20 mouse cellular contexts compared by ENCODE assay signal in the genomic region with DNA sequence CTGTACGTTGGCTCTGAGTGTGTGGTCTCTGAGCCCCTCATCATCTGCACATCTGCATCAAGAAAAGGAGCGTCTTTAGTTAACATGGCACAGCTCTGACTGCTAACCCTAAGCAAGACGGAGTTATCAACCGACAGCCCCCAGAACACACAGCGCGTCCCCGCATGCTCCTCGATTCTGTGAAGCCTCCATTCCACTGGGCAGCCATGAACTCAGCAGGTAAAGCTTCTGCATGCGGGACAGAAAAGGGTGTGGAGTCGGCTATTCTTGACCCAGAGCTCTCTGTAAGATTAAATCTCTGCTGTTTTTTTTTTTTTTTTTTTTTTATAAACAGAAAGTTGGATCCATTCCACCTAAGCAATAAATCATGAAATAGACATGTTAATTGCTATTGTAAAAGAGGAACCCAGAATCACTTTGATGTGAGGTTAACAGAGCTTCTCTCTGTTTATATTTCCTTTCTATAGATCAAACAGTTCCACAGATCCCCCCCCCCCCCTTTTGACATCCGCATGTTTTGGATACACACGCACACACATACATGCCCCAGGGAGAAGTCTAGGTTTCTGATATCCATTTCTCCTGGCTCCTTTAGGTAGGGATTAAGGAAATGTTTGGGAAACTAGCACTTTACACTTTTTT.
DNase-seq lines count a peak whose midpoint lies in the region; ATAC-seq and TF ChIP-seq lines count a peak whose summit lies in the region.
"Had no signal": no experiment of that assay in that cellular context is flagged by ENCODE, and none has a peak within 500 bp of the region (broad histone marks: within the 10 kb centered on the region; RNA-seq: fewer than 3 reads in every experiment).

No protein-coding gene starts in this region.

- WGBS in heart, embryonic 10.5 days = 81% methylated on average over 12 of the region's 12 CpGs
- 39% methylated on average over 12 of the region's 12 CpGs for WGBS in lung, embryonic 14.5 days
- 56% methylated on average over 12 of the region's 12 CpGs for WGBS in lung, adult 2 months
- 41% methylated on average over 12 of the region's 12 CpGs for WGBS in intestine, embryonic 16.5 days

- TF ChIP-seq POLR2A in lung, adult 2 months (IDR thresholded peaks at IDR 0.05; ENCODE audit: borderline replicate concordance, extremely low read depth, low read depth, low read length) = no peak

- H3K4me1 ChIP-seq in heart, embryonic 10.5 days = no peaks in the 10 kb centered on the region
- H3K4me1 ChIP-seq in lung, embryonic 14.5 days (ENCODE audit: insufficient read depth) = peaks cover 9% of the 10 kb centered on the region; the same call in 1 of the 2 replicates
- 0 out of 2 replicates have a peak, but pooled peaks cover 3% of the 10 kb centered on the region for H3K4me1 ChIP-seq in lung, adult 2 months (ENCODE audit: control insufficient read depth, insufficient read depth, low read length)
- peaks cover 9% of the 10 kb centered on the region for H3K4me1 ChIP-seq in intestine, embryonic 16.5 days (ENCODE audit: control insufficient read depth, insufficient read depth, low read length)

- no peak overlapping the region for H3K27ac ChIP-seq in heart, embryonic 10.5 days
- H3K27ac ChIP-seq in lung, embryonic 14.5 days (ENCODE audit: low read depth) = no peak overlapping the region
- no peak overlapping the region for H3K27ac ChIP-seq in intestine, embryonic 16.5 days (ENCODE audit: low read length)
- H3K27ac ChIP-seq: forebrain, embryonic 12.5 days; hindbrain, embryonic 15.5 days; limb, embryonic 12.5 days; liver, embryonic 14.5 days; midbrain, embryonic 12.5 days had no signal

- peak; percentile 66 for DNase-seq in heart, adult 11 months
- DNase-seq in heart, embryonic 10.5 days (ENCODE audit: low spot score) = no peak
- peak; percentile 65 for DNase-seq in lung, embryonic 14.5 days
- no peak for DNase-seq in lung, adult 2 months
- DNase-seq in T-cell, adult 2 months (ENCODE audit: low spot score) = no peak
- DNase-seq in thymus, postnatal 10 days (ENCODE audit: low spot score in 2 of 2) = no peak
- DNase-seq: adrenal gland, postnatal 10 days; cerebellum, adult 18-20 months; cerebellum, postnatal 14 days; kidney, adult 9 months; lung, postnatal 14 days; thymus, adult 18-20 months; thymus, postnatal 4 days had no signal

- TF ChIP-seq CTCF in lung, embryonic 14.5 days (IDR thresholded peaks at IDR 0.05; ENCODE audit: low read depth) = no peak
- TF ChIP-seq CTCF in lung, adult 2 months (IDR thresholded peaks at IDR 0.05; ENCODE audit: insufficient read depth, low read length) = no peak

- no peaks in the 10 kb centered on the region for H3K36me3 ChIP-seq in heart, embryonic 10.5 days
- no peaks in the 10 kb centered on the region for H3K36me3 ChIP-seq in lung, embryonic 14.5 days (ENCODE audit: insufficient read depth)
- H3K36me3 ChIP-seq in intestine, embryonic 16.5 days (ENCODE audit: control insufficient read depth, insufficient read depth, low read length) = no peaks in the 10 kb centered on the region
- H3K36me3 ChIP-seq: forebrain, embryonic 12.5 days; hindbrain, embryonic 15.5 days; limb, embryonic 12.5 days; midbrain, embryonic 12.5 days had no signal

- H3K9ac ChIP-seq in lung, embryonic 14.5 days = no peak overlapping the region
- H3K9ac ChIP-seq in intestine, embryonic 16.5 days (ENCODE audit: low read depth, low read length) = no peak overlapping the region
- H3K9ac ChIP-seq: forebrain, embryonic 12.5 days; hindbrain, embryonic 15.5 days; limb, embryonic 12.5 days; liver, embryonic 14.5 days; midbrain, embryonic 12.5 days had no signal

- H3K4me2 ChIP-seq in lung, embryonic 14.5 days = no peak overlapping the region
- H3K4me2 ChIP-seq in intestine, embryonic 16.5 days (ENCODE audit: low read depth, low read length) = no peak overlapping the region
- H3K4me2 ChIP-seq: forebrain, embryonic 12.5 days; hindbrain, embryonic 15.5 days; limb, embryonic 12.5 days; midbrain, embryonic 12.5 days had no signal

- no peaks in the 10 kb centered on the region for H3K27me3 ChIP-seq in heart, embryonic 10.5 days (ENCODE audit: insufficient read depth, poor library complexity, severe bottlenecking)
- no peaks in the 10 kb centered on the region for H3K27me3 ChIP-seq in lung, embryonic 14.5 days (ENCODE audit: insufficient read depth, low read length)
- no peaks in the 10 kb centered on the region for H3K27me3 ChIP-seq in intestine, embryonic 16.5 days (replicated peaks; ENCODE audit: control insufficient read depth, insufficient read depth, low read length)
- H3K27me3 ChIP-seq: forebrain, embryonic 12.5 days; hindbrain, embryonic 15.5 days; limb, embryonic 12.5 days; midbrain, embryonic 12.5 days had no signal

- no peaks in the 10 kb centered on the region for H3K9me3 ChIP-seq in heart, embryonic 10.5 days
- no peaks in the 10 kb centered on the region for H3K9me3 ChIP-seq in lung, embryonic 14.5 days (ENCODE audit: low read depth, low read length)
- H3K9me3 ChIP-seq in intestine, embryonic 16.5 days (ENCODE audit: control insufficient read depth, low read length) = no peaks in the 10 kb centered on the region
- H3K9me3 ChIP-seq: forebrain, embryonic 12.5 days; hindbrain, embryonic 15.5 days; limb, embryonic 12.5 days; midbrain, embryonic 12.5 days had no signal

- peak; percentile 54; the same call in 1 of the 2 replicates for ATAC-seq in lung, embryonic 14.5 days (ENCODE audit: insufficient read depth)
- peak; percentile 79 for ATAC-seq in intestine, embryonic 16.5 days
- ATAC-seq: activated CD4-positive, CD25-positive, alpha-beta regulatory T cell, adult 4 months had no signal

- no peak overlapping the region for H3K4me3 ChIP-seq in heart, embryonic 10.5 days
- H3K4me3 ChIP-seq in lung, embryonic 14.5 days (ENCODE audit: low read depth, low read length) = no peak overlapping the region
- H3K4me3 ChIP-seq in lung, adult 2 months (replicated peaks; ENCODE audit: extremely low read depth, low read depth, low read length) = no peak overlapping the region
- H3K4me3 ChIP-seq in intestine, embryonic 16.5 days (ENCODE audit: low read length) = no peak overlapping the region
- H3K4me3 ChIP-seq: forebrain, embryonic 12.5 days; hindbrain, embryonic 15.5 days; limb, embryonic 12.5 days; midbrain, embryonic 12.5 days had no signal

Comparison
In these comparisons a context has a peak if more than half of its experiments do, and no peak if none do; other contexts are left out.
1. DNase-seq: peak in heart, adult 11 months (single experiment) and lung, embryonic 14.5 days (single experiment); none in heart, embryonic 10.5 days (single experiment), lung, adult 2 months (single experiment), T-cell, adult 2 months (single experiment) and thymus, postnatal 10 days (0 of 2).